ENCODE assay signal across 14 mouse cellular contexts in the genomic region with DNA sequence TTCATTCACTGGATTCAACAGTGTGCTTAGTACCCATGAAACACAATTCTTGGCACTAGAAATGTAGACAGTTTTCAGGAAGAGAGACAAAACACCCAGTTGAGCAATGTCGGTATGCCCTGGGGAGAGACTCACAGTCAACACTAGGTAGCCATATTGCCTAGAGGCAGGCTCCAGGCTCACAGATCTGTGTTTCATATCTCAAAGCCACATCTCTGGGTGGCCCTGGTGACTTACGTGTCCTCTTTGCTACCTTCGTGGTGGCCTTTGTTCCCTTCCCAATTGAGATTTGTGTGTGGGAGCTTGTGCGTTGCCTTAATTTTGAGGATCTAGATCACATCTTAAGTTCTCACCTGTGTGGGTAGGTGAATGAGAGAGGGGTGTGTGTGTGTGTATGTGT.
"Had no signal": no experiment of that assay in that cellular context is flagged by ENCODE, and none has a peak within 500 bp of the region (broad histone marks: within the 10 kb centered on the region; RNA-seq: fewer than 3 reads in every experiment).

No protein-coding gene starts in this region.

- H3K27me3 ChIP-seq: limb, embryonic 15.5 days; neural tube, embryonic 15.5 days had no signal

- H3K9ac ChIP-seq: limb, embryonic 15.5 days; lung, embryonic 14.5 days; neural tube, embryonic 15.5 days had no signal

- H3K4me3 ChIP-seq: limb, embryonic 15.5 days; megakaryocyte, embryonic 14.5 days; myocyte; neural tube, embryonic 15.5 days had no signal

- ATAC-seq: intestine, postnatal 0 days had no signal

- H3K36me3 ChIP-seq: limb, embryonic 15.5 days; neural tube, embryonic 15.5 days had no signal

- H3K27ac ChIP-seq: limb, embryonic 15.5 days; neural tube, embryonic 15.5 days had no signal

- H3K4me2 ChIP-seq: limb, embryonic 15.5 days; lung, embryonic 14.5 days; neural tube, embryonic 15.5 days had no signal

- H3K9me3 ChIP-seq: limb, embryonic 15.5 days; neural tube, embryonic 15.5 days had no signal

- DNase-seq: kidney, adult 8-10 months; kidney, postnatal 36 days; layer of hippocampus, postnatal 36 days; lung, embryonic 14.5 days; lung, postnatal 10 days; lung, postnatal 4 days; midbrain, embryonic 14.5 days; thymus, adult 18-20 months; thymus, postnatal 14 days had no signal
